8 mouse cellular contexts compared by ENCODE assay signal in genomic region chr7:28013549-28014444, GRCm38 (mm10). TPM values are rescaled to one million over a fixed set of nuclear protein-coding genes. Genes with fewer than 3 reads are reported as not detected.
DNase-seq lines count a peak whose midpoint lies in the region; ATAC-seq and TF ChIP-seq lines count a peak whose summit lies in the region.

TSS of gene Zfp850 (minus strand) at chr7:28014115.

- peaks cover 18 to 32% of the 10 kb centered on the region in 2 experiments for H3K36me3 ChIP-seq in CH12.LX (replicated peaks in 1 of 2; ENCODE audit: control insufficient read depth in 1 of 2, insufficient read depth in 1 of 2, low read length in 1 of 2)
- peaks cover 6% of the 10 kb centered on the region; the same call in 1 of the 2 replicates for H3K36me3 ChIP-seq in forebrain, embryonic 12.5 days (replicated peaks)
- no peaks in the 10 kb centered on the region for H3K36me3 ChIP-seq in heart, postnatal 0 days (replicated peaks; ENCODE audit: control insufficient read depth, insufficient read depth, low read length)
- H3K36me3 ChIP-seq in liver, embryonic 16.5 days (ENCODE audit: control insufficient read depth, insufficient read depth), result no peaks in the 10 kb centered on the region
- no peaks in the 10 kb centered on the region for H3K36me3 ChIP-seq in neural tube, embryonic 14.5 days (ENCODE audit: control insufficient read depth, insufficient read depth, low read length)

- no peak for TF ChIP-seq CTCF in CH12.LX (conservative IDR thresholded peaks at IDR 0.05 in 1 of 2, IDR thresholded peaks at IDR 0.05 in 1 of 2; ENCODE audit: low read depth in 2 of 2, low read length in 2 of 2)
- no peak for TF ChIP-seq CTCF in heart, postnatal 0 days (IDR thresholded peaks at IDR 0.05; ENCODE audit: low read depth)

- ATAC-seq in forebrain, embryonic 12.5 days (ENCODE audit: low FRiP score), result peak; percentile 93
- ATAC-seq in heart, postnatal 0 days (ENCODE audit: insufficient read depth, low read depth), result peak; percentile 89
- ATAC-seq in liver, embryonic 16.5 days (ENCODE audit: low read depth), result peak; percentile 84
- ATAC-seq in neural tube, embryonic 14.5 days (ENCODE audit: low read depth), result peak; percentile 94

- no peak for TF ChIP-seq EP300 in CH12.LX (IDR thresholded peaks at IDR 0.05; ENCODE audit: low read length)
- TF ChIP-seq EP300 in heart, postnatal 0 days (IDR thresholded peaks at IDR 0.05; ENCODE audit: low read depth), result 0 out of 2 replicates have a peak, but pooled peaks have one; percentile 14

- peaks cover 41% of the 10 kb centered on the region for H3K79me2 ChIP-seq in CH12.LX (replicated peaks; ENCODE audit: control insufficient read depth, extremely low read depth, insufficient read depth, poor library complexity, severe bottlenecking)

- TF ChIP-seq POLR2A in CH12.LX (IDR thresholded peaks at IDR 0.05; ENCODE audit: low read depth, low read length), result peak; percentile 95

- peak within 1 kb of the TSS; percentile 81 for H3K4me2 ChIP-seq in CH12.LX (ENCODE audit: insufficient read depth, low read depth, poor library complexity, severe bottlenecking)
- peak within 1 kb of the TSS; percentile 91 for H3K4me2 ChIP-seq in forebrain, embryonic 12.5 days
- peak within 1 kb of the TSS; percentile 99 for H3K4me2 ChIP-seq in heart, postnatal 0 days (ENCODE audit: low read depth, low read length)
- H3K4me2 ChIP-seq in liver, embryonic 16.5 days (ENCODE audit: low read depth, low read length), result peak within 1 kb of the TSS; percentile 87
- peak within 1 kb of the TSS; percentile 92 for H3K4me2 ChIP-seq in neural tube, embryonic 14.5 days (ENCODE audit: low read depth, low read length)

- in situ Hi-C loops in CH12.LX (cut with MboI; ENCODE audit: low pct_ligation_motif_present, low pct_unique_long_range_greater_than_20kb, low sequenced_read_pairs), result no loop called here

- H3K9ac ChIP-seq in CH12.LX (ENCODE audit: insufficient read depth, low read depth), result peak within 1 kb of the TSS; percentile 63
- H3K9ac ChIP-seq in forebrain, embryonic 12.5 days, result peak within 1 kb of the TSS; percentile 87
- H3K9ac ChIP-seq in heart, postnatal 0 days (replicated peaks; ENCODE audit: low read depth, low read length), result peak within 1 kb of the TSS; percentile 85
- peak within 1 kb of the TSS; percentile 73 for H3K9ac ChIP-seq in liver, embryonic 16.5 days (ENCODE audit: low read depth, low read length)
- peak within 1 kb of the TSS; percentile 78 for H3K9ac ChIP-seq in neural tube, embryonic 14.5 days (replicated peaks; ENCODE audit: low read depth, low read length)

- peaks cover 1% of the 10 kb centered on the region for H3K9me3 ChIP-seq in CH12.LX (replicated peaks; ENCODE audit: low read length)
- no peaks in the 10 kb centered on the region for H3K9me3 ChIP-seq in forebrain, embryonic 12.5 days
- no peaks in the 10 kb centered on the region for H3K9me3 ChIP-seq in heart, postnatal 0 days (replicated peaks; ENCODE audit: control insufficient read depth, low read length)
- no peaks in the 10 kb centered on the region for H3K9me3 ChIP-seq in liver, embryonic 16.5 days (replicated peaks; ENCODE audit: control insufficient read depth, low read length)
- H3K9me3 ChIP-seq in neural tube, embryonic 14.5 days (ENCODE audit: control insufficient read depth, low read length), result no peaks in the 10 kb centered on the region

- under 1% methylated on average over 47 of the region's 47 CpGs for WGBS in forebrain, embryonic 12.5 days
- WGBS in heart, postnatal 0 days, result 1% methylated on average over 47 of the region's 47 CpGs
- WGBS in liver, embryonic 16.5 days (ENCODE audit: insufficient replicate concordance), result under 1% methylated on average over 47 of the region's 47 CpGs
- WGBS in neural tube, embryonic 14.5 days, result 1% methylated on average over 47 of the region's 47 CpGs

- H3K4me1 ChIP-seq in CH12.LX (ENCODE audit: control insufficient read depth in 1 of 2, insufficient read depth in 2 of 2), result peaks cover 2 to 8% of the 10 kb centered on the region in 2 experiments; a peak in 3 of 4 replicates
- peaks cover 11% of the 10 kb centered on the region for H3K4me1 ChIP-seq in forebrain, embryonic 12.5 days
- H3K4me1 ChIP-seq in heart, postnatal 0 days (ENCODE audit: control insufficient read depth, insufficient read depth), result peaks cover 11% of the 10 kb centered on the region
- H3K4me1 ChIP-seq in liver, embryonic 16.5 days (ENCODE audit: control insufficient read depth, low read depth, low read length), result peaks cover 4% of the 10 kb centered on the region
- peaks cover 4% of the 10 kb centered on the region; the same call in 1 of the 2 replicates for H3K4me1 ChIP-seq in neural tube, embryonic 14.5 days (ENCODE audit: control insufficient read depth, insufficient read depth, low read length)

- H3K27me3 ChIP-seq in CH12.LX (replicated peaks), result peaks cover 6% of the 10 kb centered on the region
- peaks cover 3% of the 10 kb centered on the region; the same call in 1 of the 2 replicates for H3K27me3 ChIP-seq in forebrain, embryonic 12.5 days
- no peaks in the 10 kb centered on the region for H3K27me3 ChIP-seq in heart, postnatal 0 days (ENCODE audit: control insufficient read depth, insufficient read depth, low read length)
- H3K27me3 ChIP-seq in liver, embryonic 16.5 days (ENCODE audit: control insufficient read depth, insufficient read depth, low read depth, low read length), result no peaks in the 10 kb centered on the region
- no peaks in the 10 kb centered on the region for H3K27me3 ChIP-seq in neural tube, embryonic 14.5 days (ENCODE audit: control insufficient read depth, insufficient read depth, low read length)

- DNase-seq in CH12.LX (ENCODE audit: extremely low read depth), result peak; percentile 86
- DNase-seq in c-Kit-positive CD71-positive TER-119-negative erythroid progenitor cells, embryonic 14.5 days (ENCODE audit: low read depth), result peak; percentile 63
- peak; percentile 73 for DNase-seq in heart, postnatal 0 days (ENCODE audit: low spot score)
- DNase-seq in kidney, postnatal 4 days, result peak; percentile 86 to 90
- DNase-seq in testis, postnatal 10 days (ENCODE audit: low spot score), result peak; percentile 85

- dilution Hi-C loops in CH12.LX (cut with MboI; ENCODE audit: extremely low pct_ligation_motif_present, extremely low pct_unique_long_range_greater_than_20kb, low sequenced_read_pairs), result no loop called here

- H3K27ac ChIP-seq in CH12.LX (ENCODE audit: insufficient read depth, low read depth), result peak within 1 kb of the TSS; percentile 39; the same call in 1 of the 2 replicates
- H3K27ac ChIP-seq in forebrain, embryonic 12.5 days, result peak within 1 kb of the TSS; percentile 26; the same call in 1 of the 2 replicates
- H3K27ac ChIP-seq in heart, postnatal 0 days (ENCODE audit: low read depth), result peak within 1 kb of the TSS; percentile 43
- peak within 1 kb of the TSS; percentile 24; the same call in 1 of the 2 replicates for H3K27ac ChIP-seq in liver, embryonic 16.5 days (ENCODE audit: low read length)
- peak within 1 kb of the TSS; percentile 48; the same call in 1 of the 2 replicates for H3K27ac ChIP-seq in neural tube, embryonic 14.5 days (ENCODE audit: low read depth, low read length)

- peak within 1 kb of the TSS; percentile 70 to 88 (median 87) for H3K4me3 ChIP-seq in CH12.LX (replicated peaks in 1 of 3; ENCODE audit: low read depth in 2 of 3, low read length in 2 of 3, poor library complexity in 1 of 3)
- peak within 1 kb of the TSS; percentile 75 for H3K4me3 ChIP-seq in forebrain, embryonic 12.5 days (replicated peaks)
- H3K4me3 ChIP-seq in heart, postnatal 0 days (ENCODE audit: low read depth, low read length), result peak within 1 kb of the TSS; percentile 85
- H3K4me3 ChIP-seq in liver, embryonic 16.5 days (ENCODE audit: low read depth, low read length), result peak within 1 kb of the TSS; percentile 80
- peak within 1 kb of the TSS; percentile 61 for H3K4me3 ChIP-seq in neural tube, embryonic 14.5 days (ENCODE audit: low read depth, low read length)

- no peak for TF ChIP-seq RAD21 in CH12.LX (IDR thresholded peaks at IDR 0.05; ENCODE audit: low read depth, low read length)

TF ChIP-seq in CH12.LX, 34 proteins besides CTCF, POLR2A, EP300 and RAD21 (continues in another document):
- TF ChIP-seq ZMIZ1 (IDR thresholded peaks at IDR 0.05; ENCODE audit: low read depth, low read length) (peak; percentile 58; the same call in 1 of the 2 replicates), E2F4 (IDR thresholded peaks at IDR 0.05; ENCODE audit: insufficient replicate concordance, low read depth, low read length) (no peak), CHD2 (IDR thresholded peaks at IDR 0.05; ENCODE audit: low read length) (peak; percentile 72; the same call in 1 of the 2 replicates), SIN3A (IDR thresholded peaks at IDR 0.05; ENCODE audit: low read length) (peak; percentile 86), MAZ (IDR thresholded peaks at IDR 0.05; ENCODE audit: low read depth, low read length) (peak; percentile 97), MAX (IDR thresholded peaks at IDR 0.05; ENCODE audit: low read length) (peak; percentile 78; the same call in 1 of the 2 replicates), PAX5 (IDR thresholded peaks at IDR 0.05; ENCODE audit: low read length) (no peak), MYC (IDR thresholded peaks at IDR 0.05; ENCODE audit: low read depth, low read length) (no peak), NRF1 (IDR thresholded peaks at IDR 0.05; ENCODE audit: low read depth, low read length) (no peak), SMC3 (IDR thresholded peaks at IDR 0.05; ENCODE audit: low read depth, low read length) (no peak), KAT2A (IDR thresholded peaks at IDR 0.05; ENCODE audit: insufficient replicate concordance, low read length) (peak; percentile 83; the same call in 1 of the 2 replicates), BHLHE40 (IDR thresholded peaks at IDR 0.05; ENCODE audit: low read depth, low read length) (no peak; the same call in 1 of the 2 replicates), NELFE (IDR thresholded peaks at IDR 0.05; ENCODE audit: low read depth, low read length) (peak; percentile 86), JUN (IDR thresholded peaks at IDR 0.05; ENCODE audit: insufficient read depth, low read depth, low read length) (no peak), ETS1 (conservative IDR thresholded peaks at IDR 0.05; ENCODE audit: low read depth, low read length) (no peak), TCF12 (IDR thresholded peaks at IDR 0.05; ENCODE audit: low read depth, low read length) (peak; percentile 75), MAFK (IDR thresholded peaks at IDR 0.05; ENCODE audit: insufficient replicate concordance, low read length) (no peak)

RNA-seq across cellular contexts. Expression of gene Zfp850, which starts in this region (rescaled TPM):
- total RNA-seq in CH12.LX (2012; rRNA removed) (8.9 and 12.0 TPM in 2 replicates), CH12.LX (2014; rRNA removed) (16.7 and 24.0 TPM in 2 replicates)
- polyA plus RNA-seq in CH12.LX (2012; ENCODE audit: insufficient read length, low read depth), result 10.8 and 13.7 TPM in 2 replicates
- 7.4 and 7.7 TPM in 2 replicates for polyA plus RNA-seq in forebrain, embryonic 12.5 days (2016; fragmentation: Nextera tagmentation; extraction: Ambion mirVana)
- total RNA-seq in heart, postnatal 0 days (2014; rRNA removed; ENCODE audit: low replicate concordance), result 0.15 and 1.7 TPM in 2 replicates
- polyA plus RNA-seq in heart, postnatal 0 days (2015; fragmentation: Nextera tagmentation; extraction: Ambion mirVana), result 0.75 and 0.87 TPM in 2 replicates
- 1.1 and 1.2 TPM in 2 replicates for polyA plus RNA-seq in liver, embryonic 16.5 days (2015; fragmentation: Nextera tagmentation; extraction: Ambion mirVana)
- polyA plus RNA-seq in neural tube, embryonic 14.5 days (2014; fragmentation: Nextera tagmentation; extraction: Ambion mirVana), result 7.0 and 7.3 TPM in 2 replicates

Comparison
In these comparisons a context has a peak if more than half of its experiments do, and no peak if none do; other contexts are left out.
1. Peak in every context shown above with its lines: DNase-seq, ATAC-seq, H3K4me3 ChIP-seq and H3K27ac ChIP-seq.